Mouse (Mus musculus): Measurements from ENCODE around the gene Phkg1. TPM values are rescaled to one million over a fixed set of nuclear protein-coding genes. Genes with fewer than 3 reads are reported as not detected.

Phkg1 gene
- total RNA-seq, 2 experiments from 2014 or later = 15.0 to 17.0 TPM

GRCm38 (mm10) chr5:129855163-129855562, 43.2 kb downstream of the Phkg1 start:
- intact Hi-C loops (cut with DNase I) = no loop called here
- DNase-seq (ENCODE audit: low spot score in 2 of 2) = no peak

GRCm38 (mm10) chr5:129847558-129847820, 50.9 kb downstream of the Phkg1 start:
- intact Hi-C loops (cut with DNase I) = no loop called here
- no peak for DNase-seq (ENCODE audit: low spot score in 2 of 2)

- DNase-seq (ENCODE audit: low spot score in 2 of 2) = peak; percentile 94 to 98
- intact Hi-C loops (cut with DNase I) = no loop called here
These were observed 51.4 kb downstream of the Phkg1 start, which contains the start of gene Sumf2 for GRCm38 (mm10) chr5:129846752-129847557. Gene Sumf2, plus strand, starts transcription at chr5:129846986.

- intact Hi-C loops (cut with DNase I) = no loop called here
- DNase-seq (ENCODE audit: low spot score in 2 of 2) = no peak
These were observed 53.5 kb downstream of the Phkg1 start for GRCm38 (mm10) chr5:129844848-129845247.

Other genes starting within 250 kb of the Phkg1 start
- 1 to 10 TPM; 6.5 to 7.6 TPM for gene Zfp11, start 228.4 kb downstream of the Phkg1 start, total RNA-seq (2021)
- gene Sept14, start 190.0 kb downstream of the Phkg1 start, total RNA-seq (2021) = not detected
- 10 to 100 TPM; 80.0 to 87.2 TPM for gene Mrps17, start 183.1 kb downstream of the Phkg1 start, total RNA-seq (2021)
- gene Nipsnap2, start 173.5 kb downstream of the Phkg1 start, total RNA-seq (2021) = 10 to 100 TPM; 76.9 to 79.4 TPM
- gene Psph, start 111.1 kb downstream of the Phkg1 start, total RNA-seq (2021) = 10 to 100 TPM; 21.8 to 23.5 TPM
- 10 to 100 TPM; 16.8 to 20.2 TPM for gene Sumf2, start 51.6 kb downstream of the Phkg1 start, total RNA-seq (2021)
- gene Chchd2, start 11.1 kb downstream of the Phkg1 start, total RNA-seq (2021) = 100 to 1,000 TPM; 441 to 443 TPM
- 1 to 10 TPM; 4.6 to 5.8 TPM for gene Zbed5, start 2.8 kb downstream of the Phkg1 start, total RNA-seq (2021)
- gene Nupr1l, start 10.0 kb upstream of the Phkg1 start, total RNA-seq (2021) = 1 to 10 TPM; 1.3 to 3.2 TPM
- gene Vkorc1l1, start 43.4 kb upstream of the Phkg1 start, total RNA-seq (2021) = 10 to 100 TPM; 44.6 to 46.3 TPM
- 10 to 100 TPM; 11.4 to 11.5 TPM for gene Gusb, start 104.5 kb upstream of the Phkg1 start, total RNA-seq (2021)
- 10 to 100 TPM; 18.8 to 19.0 TPM for gene Asl, start 130.7 kb upstream of the Phkg1 start, total RNA-seq (2021)
- gene Crcp, start 130.7 kb upstream of the Phkg1 start, total RNA-seq (2021) = 10 to 100 TPM; 29.7 to 30.7 TPM
- 10 to 100 TPM; 33.3 to 34.1 TPM for gene Tpst1, start 174.8 kb upstream of the Phkg1 start, total RNA-seq (2021)
- gene Kctd7, start 246.3 kb upstream of the Phkg1 start, total RNA-seq (2021) = 10 to 100 TPM; 10.3 to 11.8 TPM